Mouse (Mus musculus) CD4-positive, CD25-positive, alpha-beta regulatory T cell, adult 4 months (primary cell): Measurements from ENCODE around the gene Chchd1. TPM values are rescaled to one million over a fixed set of nuclear protein-coding genes. Genes with fewer than 3 reads are reported as not detected.

ENCODE experiments used
- ATAC-seq: one replicate; pipeline ENCODE4 v1.8.0; 2017
- polyA plus RNA-seq, 2 experiments: library from polyadenylated mRNA; unstranded; fragments of 100-300 nt; shearing (Covaris generic); gene quantifications; one replicate each; pipeline ENCODE4 v1.2.1; 2017

Gene Chchd1
- 100 to 1,000 TPM; 120 to 143 TPM for polyA plus RNA-seq

DNA sequence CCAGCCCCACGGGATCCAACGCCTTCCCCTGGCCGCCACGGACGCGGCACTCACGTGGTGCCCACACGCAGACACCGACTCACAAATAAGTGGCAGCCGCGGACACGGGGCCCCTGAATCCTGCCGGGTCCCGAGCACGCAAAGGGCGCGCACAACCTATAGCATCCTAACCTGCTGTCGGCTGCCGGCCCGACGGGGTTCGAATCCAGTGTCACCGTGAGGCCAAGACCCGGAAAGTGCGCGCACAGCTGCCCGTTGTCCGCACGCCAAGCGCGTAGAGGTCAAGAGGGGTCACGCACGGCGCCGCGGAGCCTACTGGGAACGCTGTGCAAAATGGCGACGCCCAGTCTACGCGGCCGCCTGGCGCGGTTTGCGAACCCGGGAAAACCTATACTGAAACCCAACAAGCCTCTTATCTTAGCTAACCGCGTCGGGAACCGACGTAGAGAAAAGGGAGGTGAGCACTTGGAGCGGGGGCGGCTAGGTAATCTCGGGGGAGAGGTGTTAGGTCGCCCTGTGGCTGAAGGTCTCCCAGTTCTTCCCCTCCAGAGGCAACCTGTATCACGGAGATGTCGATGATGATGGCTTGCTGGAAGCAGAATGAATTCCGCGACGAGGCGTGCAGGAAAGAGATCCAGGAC is at the start of gene Chchd1:
Gene Chchd1, plus strand, starts transcription at position 266 of the 641 bp plus-strand sequence.
- ATAC-seq = peak; percentile 69

GRCm38 (mm10) chr14:20654690-20655421 is 48.0 kb upstream of the Chchd1 start:
- ATAC-seq = no peak

DNA sequence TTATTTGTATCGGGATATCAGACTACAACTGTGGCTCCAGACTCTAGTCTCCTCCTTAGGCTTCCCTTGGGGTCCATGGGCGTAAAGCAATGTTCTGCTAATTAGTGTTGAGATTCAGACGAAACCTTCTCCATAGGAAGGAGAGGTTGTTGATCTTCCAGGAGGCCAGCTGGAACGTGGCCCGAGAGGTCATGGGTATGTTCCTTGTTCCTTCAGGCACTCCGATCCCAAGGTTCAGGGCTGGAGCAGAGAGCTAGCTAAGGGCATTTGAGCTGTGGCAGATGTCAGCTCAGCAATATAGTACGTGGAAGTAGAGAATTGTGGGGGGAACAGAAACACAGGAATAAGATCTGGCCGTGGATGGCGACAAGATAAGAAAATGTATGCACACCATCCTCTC is 47.1 kb upstream of the Chchd1 start:
- no peak for ATAC-seq

DNA sequence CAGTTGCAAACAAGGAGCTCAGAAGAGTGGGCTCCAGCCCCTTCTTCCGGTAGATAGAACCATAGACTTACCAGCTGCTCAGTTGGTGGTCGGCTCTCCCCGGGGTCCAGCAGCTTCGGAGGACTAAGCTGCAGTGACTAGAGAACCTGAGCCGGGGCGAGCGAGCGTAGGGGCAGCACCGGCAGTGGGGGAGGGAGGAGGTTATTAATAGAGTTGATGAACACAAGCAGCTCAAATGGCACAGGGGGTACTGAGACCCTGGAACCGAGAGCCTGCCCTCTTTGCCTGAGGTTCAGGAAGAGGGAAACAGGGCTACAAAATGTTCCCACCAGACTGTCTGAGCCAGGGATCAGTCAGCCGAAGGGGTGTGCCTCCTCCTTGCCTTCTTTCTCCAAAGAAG is 46.4 kb upstream of the Chchd1 start, which contains the start of gene Myoz1:
Gene Myoz1, minus strand, starts transcription at position 180 of the 400 bp plus-strand sequence.
- no peak for ATAC-seq

DNA sequence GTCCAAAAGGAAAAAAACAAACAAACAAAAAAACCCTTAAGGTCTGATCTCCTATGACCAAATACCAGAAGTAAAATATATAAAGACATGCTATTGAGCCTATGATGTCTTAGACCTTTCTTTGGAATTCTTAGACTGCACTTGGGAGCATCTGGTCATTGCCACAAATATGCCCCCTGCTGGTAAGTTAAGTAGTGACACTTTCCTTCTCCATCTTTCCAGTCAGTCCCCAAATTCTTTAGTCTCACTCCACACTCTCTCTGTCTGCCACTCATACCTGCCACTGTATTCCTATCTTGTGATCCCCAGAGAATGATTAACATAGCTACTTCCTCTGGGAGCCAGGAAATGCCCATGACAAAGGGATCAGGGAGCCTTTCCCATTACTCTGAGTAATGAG is 44.5 kb upstream of the Chchd1 start:
- ATAC-seq = peak; percentile 28

GRCm38 (mm10) chr14:20658902-20659301 is 43.9 kb upstream of the Chchd1 start:
- no peak for ATAC-seq

DNA sequence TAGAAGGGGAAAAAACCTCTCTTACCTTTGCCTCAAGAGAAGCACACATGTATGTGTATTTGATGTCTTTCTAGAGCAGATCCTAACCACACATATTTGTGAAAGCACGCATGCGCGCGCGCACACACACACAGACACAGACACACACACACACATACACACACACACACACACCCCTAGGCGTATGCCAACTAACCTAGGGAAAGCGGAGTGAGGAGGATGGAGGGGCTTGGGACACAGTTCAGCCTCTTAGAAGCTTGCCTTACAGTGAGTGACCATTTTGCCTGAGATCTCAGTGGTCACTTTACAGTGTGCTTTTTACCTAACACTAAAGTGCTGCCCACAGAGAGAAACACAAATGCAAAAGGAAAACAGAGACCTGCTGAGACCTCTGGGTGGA is 43.1 kb upstream of the Chchd1 start:
- no peak for ATAC-seq

DNA sequence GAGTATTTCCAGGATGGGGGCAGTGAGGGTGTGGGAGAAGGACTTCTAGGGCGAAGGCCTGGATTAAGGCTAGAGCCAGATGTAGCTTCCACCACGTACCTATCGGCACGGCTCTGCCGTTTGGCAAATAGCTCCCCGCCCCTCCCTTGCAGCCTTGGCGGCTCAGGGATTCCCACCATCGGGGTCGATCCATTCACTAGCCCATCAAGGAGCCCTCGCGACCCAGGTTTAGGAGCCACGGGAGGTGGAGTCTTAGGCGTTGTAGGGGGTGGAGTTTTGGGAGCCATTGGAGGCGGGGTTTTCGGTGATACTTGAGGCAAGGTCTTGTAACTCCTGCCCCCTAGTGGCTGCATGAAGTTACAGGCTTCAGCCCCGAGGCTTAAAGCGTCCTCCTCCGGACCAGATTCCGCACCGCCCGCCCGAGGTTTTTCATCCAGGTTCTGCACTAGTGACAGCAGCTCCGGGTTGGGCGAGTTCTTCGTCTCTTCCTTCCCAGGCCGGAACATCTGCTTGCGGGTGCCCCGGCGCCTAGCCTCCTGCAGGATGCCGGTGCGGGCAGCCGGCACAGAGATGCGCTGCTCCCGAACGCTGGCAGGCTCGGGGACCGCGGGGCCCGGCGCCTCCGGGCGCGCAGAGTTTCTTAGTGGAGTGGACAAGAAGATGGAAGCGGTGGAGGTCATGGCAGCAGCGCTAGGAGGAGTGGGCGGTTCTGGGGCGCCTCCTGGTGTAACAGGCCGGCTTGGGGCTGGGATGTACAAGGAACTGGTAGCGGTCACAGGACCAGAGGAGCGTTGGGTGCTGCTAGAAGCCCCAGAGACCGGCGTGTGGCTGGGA is 41.8 kb upstream of the Chchd1 start:
- ATAC-seq = peak; percentile 98

- ATAC-seq = no peak
These were observed 41.0 kb upstream of the Chchd1 start for GRCm38 (mm10) chr14:20661661-20662331.

GRCm38 (mm10) chr14:20662740-20663139 is 40.1 kb upstream of the Chchd1 start:
- no peak for ATAC-seq

- no peak for ATAC-seq
These were observed 39.2 kb upstream of the Chchd1 start for GRCm38 (mm10) chr14:20663601-20664000.

DNA sequence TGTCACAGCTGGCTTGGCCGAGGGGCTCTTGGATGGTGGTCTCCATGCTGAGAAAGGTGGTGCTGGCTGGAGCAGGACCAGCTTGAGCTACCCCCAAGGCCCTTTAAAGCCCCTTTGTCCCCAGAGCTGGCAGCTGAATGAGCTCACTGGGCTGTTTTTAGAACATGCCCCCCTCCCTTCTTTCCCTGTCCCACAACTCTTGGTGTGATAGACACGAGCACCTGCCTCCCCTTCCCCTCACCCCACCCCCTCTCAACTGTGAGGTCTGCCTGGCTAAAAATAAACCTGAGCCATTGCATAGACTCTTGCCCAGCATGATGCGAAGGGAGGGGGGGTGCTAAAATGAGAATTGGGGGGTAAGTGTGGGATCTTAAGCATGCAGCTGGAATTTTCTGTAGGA is 38.4 kb upstream of the Chchd1 start:
- no peak for ATAC-seq

DNA sequence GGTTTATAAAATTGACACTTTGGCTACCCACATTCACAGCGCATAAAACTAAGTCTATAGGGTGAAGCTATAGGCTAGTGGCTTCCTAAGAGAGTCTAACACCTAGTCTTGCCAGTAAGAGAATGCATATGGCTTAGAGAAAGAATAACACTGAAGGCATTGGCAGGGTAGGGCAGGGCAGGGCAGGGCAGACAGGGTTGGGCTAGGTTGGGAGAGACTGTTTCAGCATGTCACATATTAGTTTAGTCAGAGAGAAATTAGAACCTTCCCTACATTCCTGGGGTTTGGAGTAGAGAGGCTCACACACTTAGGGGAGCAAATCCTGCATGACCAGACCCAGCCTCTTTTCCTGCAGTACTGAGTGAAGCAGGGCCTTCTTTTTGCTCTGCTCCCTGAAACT is 35.3 kb upstream of the Chchd1 start:
- ATAC-seq = no peak

DNA sequence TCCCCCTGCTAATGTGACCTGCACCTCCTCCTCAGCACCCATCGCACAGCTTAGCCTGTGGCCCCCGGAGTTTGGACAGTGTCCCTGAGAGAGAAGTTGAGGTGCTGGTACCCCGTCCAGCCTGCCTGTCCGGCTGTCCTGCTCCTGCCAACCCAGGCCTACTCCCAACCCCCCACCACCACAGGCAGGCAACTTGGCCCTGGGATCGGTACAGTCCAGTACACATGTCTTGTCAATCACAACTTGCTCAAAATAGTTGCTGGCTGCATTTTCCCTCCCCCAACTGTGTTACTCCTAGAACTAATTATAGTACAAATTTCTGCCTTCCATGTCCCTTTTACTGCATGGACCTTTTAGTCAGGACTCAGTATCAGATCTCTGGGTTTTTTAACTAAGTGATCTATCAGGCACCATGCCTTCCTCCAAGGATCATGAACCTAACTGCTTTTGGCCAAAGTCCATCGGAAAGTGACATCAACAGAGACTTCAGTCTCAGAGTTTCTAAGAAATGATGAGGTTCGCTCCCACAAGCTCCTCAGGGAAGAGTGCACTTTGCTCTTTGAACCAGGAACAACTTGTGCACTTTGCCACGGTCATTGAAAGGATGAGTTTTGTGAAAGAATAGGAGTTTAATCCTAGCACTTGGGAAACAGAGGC is 34.5 kb upstream of the Chchd1 start, which contains the start of gene Synpo2l:
Gene Synpo2l, minus strand, starts transcription at position 201 of the 657 bp plus-strand sequence.
- no peak for ATAC-seq

DNA sequence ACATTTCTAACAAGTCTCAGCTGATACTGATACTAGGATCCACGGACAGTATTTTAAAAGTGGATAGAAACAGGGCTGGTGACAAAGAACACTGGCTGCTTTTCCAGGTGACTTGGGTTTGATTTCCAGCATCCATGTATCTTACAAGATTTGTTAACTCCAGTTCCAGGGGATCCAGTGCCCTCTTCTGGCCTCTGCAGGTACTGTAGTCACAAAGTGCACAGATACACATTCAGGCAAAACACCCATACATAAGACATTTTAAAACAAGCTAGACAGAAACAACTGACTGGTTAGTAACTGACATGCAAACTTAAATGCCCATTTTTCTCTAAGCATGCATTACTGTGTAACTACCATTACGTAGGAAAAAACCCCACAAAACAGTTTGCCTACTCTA is 29.8 kb upstream of the Chchd1 start:
- no peak for ATAC-seq

DNA sequence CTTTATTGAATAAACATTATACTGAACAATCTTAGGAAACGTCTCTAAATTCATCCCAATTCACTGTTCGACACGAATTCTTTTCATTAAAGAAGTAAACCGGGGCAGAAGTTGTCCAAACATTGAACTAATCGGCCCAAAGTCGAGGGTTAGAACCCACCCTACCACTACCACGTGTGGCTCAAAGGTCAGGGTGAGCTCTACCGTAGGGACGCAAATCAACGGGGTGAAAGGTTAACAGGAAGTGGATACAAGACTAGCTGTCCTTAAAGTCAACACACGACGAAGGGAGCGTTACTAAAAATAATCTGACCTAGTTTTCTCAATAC is 29.1 kb upstream of the Chchd1 start:
- peak; percentile 50 for ATAC-seq

- peak; percentile 92 for ATAC-seq
These were observed 28.6 kb upstream of the Chchd1 start, which contains the start of gene Sec24c for GRCm38 (mm10) chr14:20674064-20674833. Gene Sec24c, plus strand, starts transcription at chr14:20674308.

- ATAC-seq = no peak
These were observed 24.9 kb upstream of the Chchd1 start for GRCm38 (mm10) chr14:20677906-20678305.

DNA sequence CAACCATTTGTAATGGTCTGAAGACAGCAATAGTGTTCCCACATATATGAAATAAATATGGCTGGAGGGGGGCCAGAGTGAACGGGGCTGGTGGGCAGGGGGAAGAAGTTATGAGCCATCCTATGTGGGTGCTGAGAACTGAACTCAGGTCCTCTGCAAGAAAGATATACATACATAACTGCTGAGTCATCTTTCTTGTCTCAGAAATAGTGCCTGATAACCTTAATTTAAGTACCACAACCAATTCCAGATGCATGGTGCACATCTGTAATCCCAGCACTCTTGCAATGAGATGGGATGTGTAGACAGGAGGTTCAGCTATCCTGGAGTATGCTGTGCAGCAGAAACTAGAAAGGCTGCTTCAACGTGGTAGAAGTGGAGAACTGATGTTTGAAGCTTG is 21.1 kb upstream of the Chchd1 start:
- no peak for ATAC-seq

- peak; percentile 99 for ATAC-seq
These were observed 20.3 kb upstream of the Chchd1 start for GRCm38 (mm10) chr14:20682498-20682897.

GRCm38 (mm10) chr14:20686576-20686975 is 16.2 kb upstream of the Chchd1 start:
- ATAC-seq = no peak
